Mouse (Mus musculus) myocyte (in vitro differentiated cells): ENCODE results near the gene Rilpl1.

Source experiments
- CEBPB ChIP-seq: IDR thresholded peaks from 2 replicates; pipeline ENCODE4 v1.6.1; 2011; ENCODE audit warnings: mild to moderate bottlenecking, moderate library complexity; ENCODE audit not compliant: poor library complexity, insufficient read depth, severe bottlenecking
- E2F4 ChIP-seq: IDR thresholded peaks from one replicate; pipeline ENCODE4 v1.6.1; 2011; ENCODE audit warnings: mild to moderate bottlenecking, control low read depth, moderate library complexity; ENCODE audit not compliant: insufficient read depth
- MYOD1 ChIP-seq, 3 experiments: IDR thresholded peaks; one replicate each; pipeline ENCODE4 v1.6.1; 2011; ENCODE audit warnings: control low read depth in 2 of 3, low read depth in 2 of 3, mild to moderate bottlenecking in 2 of 3, moderate library complexity in 1 of 3; ENCODE audit not compliant: insufficient read length in 2 of 3, control insufficient read depth in 1 of 3
- MYOG ChIP-seq, 3 experiments: IDR thresholded peaks; one replicate each; pipeline ENCODE4 v1.6.1; 2011; ENCODE audit warnings: control low read depth in 2 of 3, low read depth in 2 of 3, mild to moderate bottlenecking in 2 of 3; ENCODE audit not compliant: insufficient read length in 2 of 3, control insufficient read depth in 1 of 3, insufficient read depth in 1 of 3
- POLR2A ChIP-seq: IDR thresholded peaks from one replicate; pipeline ENCODE4 v1.6.1; 2011; ENCODE audit warnings: low read depth, mild to moderate bottlenecking, control low read depth, moderate library complexity; ENCODE audit not compliant: insufficient read length
- POLR2AphosphoS2 ChIP-seq: IDR thresholded peaks from one replicate; pipeline ENCODE4 v1.6.1; 2011; ENCODE audit warnings: low read depth, control low read depth; ENCODE audit not compliant: insufficient read length
- REST ChIP-seq: IDR thresholded peaks from one replicate; pipeline ENCODE4 v1.6.1; 2011; ENCODE audit warnings: mild to moderate bottlenecking, control low read depth, moderate library complexity; ENCODE audit not compliant: insufficient read depth, insufficient read length
- TCF12 ChIP-seq: IDR thresholded peaks from one replicate; pipeline ENCODE4 v1.6.1; 2011; ENCODE audit warnings: mild to moderate bottlenecking, control low read depth; ENCODE audit not compliant: poor library complexity, insufficient read depth, severe bottlenecking
- USF1 ChIP-seq: IDR thresholded peaks from one replicate; pipeline ENCODE4 v1.6.1; 2011; ENCODE audit warnings: low read depth, mild to moderate bottlenecking, control low read depth, moderate library complexity

GRCm38 (mm10) chr5:124498221-124498876 lies 32.8 kb downstream of the Rilpl1 start:
- TF ChIP-seq CEBPB (no peak), POLR2A (no peak), REST (no peak), MYOG (IDR thresholded peaks at IDR 0.05; ENCODE audit: control insufficient read depth in 1 of 3, insufficient read depth in 1 of 3, insufficient read length in 2 of 3, low read depth in 2 of 3) (no peak), E2F4 (no peak), POLR2AphosphoS2 (no peak), USF1 (no peak), TCF12 (no peak), MYOD1 (IDR thresholded peaks at IDR 0.05; ENCODE audit: control insufficient read depth in 1 of 3, insufficient read length in 2 of 3, low read depth in 2 of 3) (no peak)
